Mouse (Mus musculus): ENCODE results near the gene Ly6g6d. TPM values are rescaled to one million over a fixed set of nuclear protein-coding genes. Genes with fewer than 3 reads are reported as not detected.

Ly6g6d gene
- polyA plus RNA-seq, 1 experiment from 2014 or later = 4.3 TPM

- peak within 1 kb of the TSS; percentile 100 for H3K27ac ChIP-seq (ENCODE audit: low read depth, low read length)
- H3K9me3 ChIP-seq (ENCODE audit: control insufficient read depth, low read length) = no peaks in the 10 kb centered on the region
- H3K4me1 ChIP-seq (ENCODE audit: control insufficient read depth, insufficient read depth, low read length) = peaks cover 36% of the 10 kb centered on the region
- peak within 1 kb of the TSS; percentile 80 for H3K9ac ChIP-seq (ENCODE audit: low read depth, low read length)
- peaks cover 24% of the 10 kb centered on the region for H3K36me3 ChIP-seq (ENCODE audit: control insufficient read depth, insufficient read depth, low read length)
- peak within 1 kb of the TSS; percentile 60 for H3K4me2 ChIP-seq (replicated peaks; ENCODE audit: low read depth, low read length)
- H3K27me3 ChIP-seq (ENCODE audit: control insufficient read depth, insufficient read depth, low read length) = no peaks in the 10 kb centered on the region
- ATAC-seq (ENCODE audit: low FRiP score, low TSS enrichment) = peak; percentile 24
- H3K4me3 ChIP-seq (ENCODE audit: low read length) = peak within 1 kb of the TSS; percentile 61
- 3% methylated on average over 11 of the region's 11 CpGs for WGBS
Measured at GRCm38 (mm10) chr17:35049561-35050016, 28.3 kb downstream of the Ly6g6d start, which contains the start of gene Clic1. Gene Clic1, plus strand, starts transcription at chr17:35049966.

GRCm38 (mm10) chr17:35048932-35049440 is 28.9 kb downstream of the Ly6g6d start:
- Histone ChIP-seq H3K9ac (ENCODE audit: low read depth, low read length) (peak overlapping the region; percentile 80; the same call in 1 of the 2 replicates), H3K4me2 (replicated peaks; ENCODE audit: low read depth, low read length) (peak overlapping the region; percentile 60; the same call in 1 of the 2 replicates), H3K27ac (ENCODE audit: low read depth, low read length) (peak overlapping the region; percentile 100), H3K9me3 (ENCODE audit: control insufficient read depth, low read length) (no peaks in the 10 kb centered on the region), H3K36me3 (ENCODE audit: control insufficient read depth, insufficient read depth, low read length) (peaks cover 18% of the 10 kb centered on the region), H3K4me1 (ENCODE audit: control insufficient read depth, insufficient read depth, low read length) (peaks cover 36% of the 10 kb centered on the region), H3K27me3 (ENCODE audit: control insufficient read depth, insufficient read depth, low read length) (no peaks in the 10 kb centered on the region), H3K4me3 (ENCODE audit: low read length) (peak overlapping the region; percentile 61; the same call in 1 of the 2 replicates)
- ATAC-seq (ENCODE audit: low FRiP score, low TSS enrichment) = no peak
- WGBS = 70% methylated on average over 5 of the region's 5 CpGs

- Histone ChIP-seq H3K9ac (ENCODE audit: low read depth, low read length) (no peak overlapping the region; the same call in 1 of the 2 replicates), H3K4me1 (ENCODE audit: control insufficient read depth, insufficient read depth, low read length) (peaks cover 36% of the 10 kb centered on the region), H3K9me3 (ENCODE audit: control insufficient read depth, low read length) (no peaks in the 10 kb centered on the region), H3K27me3 (ENCODE audit: control insufficient read depth, insufficient read depth, low read length) (no peaks in the 10 kb centered on the region), H3K27ac (ENCODE audit: low read depth, low read length) (peak overlapping the region; percentile 100), H3K4me3 (ENCODE audit: low read length) (no peak overlapping the region), H3K36me3 (ENCODE audit: control insufficient read depth, insufficient read depth, low read length) (peaks cover 11% of the 10 kb centered on the region), H3K4me2 (replicated peaks; ENCODE audit: low read depth, low read length) (peak overlapping the region; percentile 6; the same call in 1 of the 2 replicates)
- no peak for ATAC-seq (ENCODE audit: low FRiP score, low TSS enrichment)
- WGBS = 34% methylated on average over 11 of the region's 11 CpGs
Measured at GRCm38 (mm10) chr17:35048149-35048931, 29.5 kb downstream of the Ly6g6d start.

- peaks cover 5% of the 10 kb centered on the region for H3K36me3 ChIP-seq (ENCODE audit: control insufficient read depth, insufficient read depth, low read length)
- peak overlapping the region; percentile 100 for H3K27ac ChIP-seq (ENCODE audit: low read depth, low read length)
- H3K27me3 ChIP-seq (ENCODE audit: control insufficient read depth, insufficient read depth, low read length) = no peaks in the 10 kb centered on the region
- H3K9me3 ChIP-seq (ENCODE audit: control insufficient read depth, low read length) = no peaks in the 10 kb centered on the region
- 33% methylated on average over 1 of the region's 1 CpGs for WGBS
- H3K4me2 ChIP-seq (replicated peaks; ENCODE audit: low read depth, low read length) = peak overlapping the region; percentile 98; the same call in 1 of the 2 replicates
- no peak for ATAC-seq (ENCODE audit: low FRiP score, low TSS enrichment)
- peaks cover 36% of the 10 kb centered on the region for H3K4me1 ChIP-seq (ENCODE audit: control insufficient read depth, insufficient read depth, low read length)
- H3K4me3 ChIP-seq (ENCODE audit: low read length) = no peak overlapping the region
- no peak overlapping the region for H3K9ac ChIP-seq (ENCODE audit: low read depth, low read length)
Measured at GRCm38 (mm10) chr17:35047688-35048087, 30.2 kb downstream of the Ly6g6d start.

- H3K9me3 ChIP-seq (ENCODE audit: control insufficient read depth, low read length) = no peaks in the 10 kb centered on the region
- peak within 1 kb of the TSS; percentile 98 for H3K4me2 ChIP-seq (replicated peaks; ENCODE audit: low read depth, low read length)
- peak within 1 kb of the TSS; percentile 100 for H3K27ac ChIP-seq (ENCODE audit: low read depth, low read length)
- no peaks in the 10 kb centered on the region for H3K27me3 ChIP-seq (ENCODE audit: control insufficient read depth, insufficient read depth, low read length)
- 2% methylated on average over 33 of the region's 33 CpGs for WGBS
- H3K36me3 ChIP-seq (ENCODE audit: control insufficient read depth, insufficient read depth, low read length) = no peaks in the 10 kb centered on the region
- peak within 1 kb of the TSS; percentile 89 for H3K9ac ChIP-seq (ENCODE audit: low read depth, low read length)
- H3K4me1 ChIP-seq (ENCODE audit: control insufficient read depth, insufficient read depth, low read length) = peaks cover 31% of the 10 kb centered on the region
- ATAC-seq (ENCODE audit: low FRiP score, low TSS enrichment) = peak; percentile 93
- peak within 1 kb of the TSS; percentile 62 for H3K4me3 ChIP-seq (ENCODE audit: low read length)
Measured at GRCm38 (mm10) chr17:35046681-35047455, 31.0 kb downstream of the Ly6g6d start, which contains the start of gene Msh5. Gene Msh5, minus strand, starts transcription at chr17:35046745.

GRCm38 (mm10) chr17:35045807-35046680 is 31.8 kb downstream of the Ly6g6d start:
- peak overlapping the region; percentile 88 for H3K27ac ChIP-seq (ENCODE audit: low read depth, low read length)
- WGBS = 3% methylated on average over 47 of the region's 48 CpGs
- no peaks in the 10 kb centered on the region for H3K36me3 ChIP-seq (ENCODE audit: control insufficient read depth, insufficient read depth, low read length)
- H3K4me2 ChIP-seq (replicated peaks; ENCODE audit: low read depth, low read length) = peak overlapping the region; percentile 98
- H3K9me3 ChIP-seq (ENCODE audit: control insufficient read depth, low read length) = no peaks in the 10 kb centered on the region
- peaks cover 31% of the 10 kb centered on the region for H3K4me1 ChIP-seq (ENCODE audit: control insufficient read depth, insufficient read depth, low read length)
- H3K4me3 ChIP-seq (ENCODE audit: low read length) = peak overlapping the region; percentile 62
- no peak; the same call in 1 of the 2 replicates for ATAC-seq (ENCODE audit: low FRiP score, low TSS enrichment)
- H3K9ac ChIP-seq (ENCODE audit: low read depth, low read length) = peak overlapping the region; percentile 89
- H3K27me3 ChIP-seq (ENCODE audit: control insufficient read depth, insufficient read depth, low read length) = no peaks in the 10 kb centered on the region

- Histone ChIP-seq H3K27me3 (ENCODE audit: control insufficient read depth, insufficient read depth, low read length) (no peaks in the 10 kb centered on the region), H3K4me1 (ENCODE audit: control insufficient read depth, insufficient read depth, low read length) (peaks cover 31% of the 10 kb centered on the region), H3K4me3 (ENCODE audit: low read length) (peak overlapping the region; percentile 62), H3K27ac (ENCODE audit: low read depth, low read length) (peak overlapping the region; percentile 88), H3K4me2 (replicated peaks; ENCODE audit: low read depth, low read length) (peak overlapping the region; percentile 98), H3K9me3 (ENCODE audit: control insufficient read depth, low read length) (no peaks in the 10 kb centered on the region), H3K36me3 (ENCODE audit: control insufficient read depth, insufficient read depth, low read length) (no peaks in the 10 kb centered on the region), H3K9ac (ENCODE audit: low read depth, low read length) (no peak overlapping the region)
- 81% methylated on average over 7 of the region's 7 CpGs for WGBS
- ATAC-seq (ENCODE audit: low FRiP score, low TSS enrichment) = no peak
Measured at GRCm38 (mm10) chr17:35044904-35045806, 32.7 kb downstream of the Ly6g6d start.
